Mouse (Mus musculus): Measurements from ENCODE around the gene Cep83. TPM values are rescaled to one million over a fixed set of nuclear protein-coding genes. Genes with fewer than 3 reads are reported as not detected.
"Not testable (repeated sequence)": the region's sequence is repeated elsewhere in the genome, so short reads cannot be mapped to it uniquely, and the experiment has no call there.

Cep83 gene
- polyA plus RNA-seq, 1 experiment from 2014 or later, result 24.5 TPM

- DNase-seq (ENCODE audit: low spot score), result no peak
- Histone ChIP-seq H3K27ac (replicated peaks; ENCODE audit: low read depth, low read length) (no peak overlapping the region), H3K9me3 (ENCODE audit: control insufficient read depth, low read length) (no peaks in the 10 kb centered on the region), H3K9ac (ENCODE audit: low read length) (no peak overlapping the region), H3K27me3 (ENCODE audit: control insufficient read depth, insufficient read depth, low read length) (no peaks in the 10 kb centered on the region), H3K4me2 (ENCODE audit: low read depth, severe bottlenecking) (no peak overlapping the region), H3K36me3 (ENCODE audit: control insufficient read depth, insufficient read depth, low read length) (no peaks in the 10 kb centered on the region), H3K4me1 (ENCODE audit: control insufficient read depth, insufficient read depth, low read length) (0 out of 2 replicates have a peak, but pooled peaks cover 3% of the 10 kb centered on the region), H3K4me3 (ENCODE audit: low read depth, low read length) (no peak overlapping the region)
- no peak for ATAC-seq (ENCODE audit: insufficient number of reproducible peaks, low FRiP score, low TSS enrichment, low read depth)
- 71% methylated on average over 1 of the region's 1 CpGs for WGBS
These were observed 1.9 kb downstream of the Cep83 start for GRCm38 (mm10) chr10:94690376-94690775.

- Histone ChIP-seq H3K9ac (ENCODE audit: low read length) (no peak overlapping the region), H3K4me2 (ENCODE audit: low read depth, severe bottlenecking) (no peak overlapping the region), H3K27ac (replicated peaks; ENCODE audit: low read depth, low read length) (no peak overlapping the region), H3K4me1 (ENCODE audit: control insufficient read depth, insufficient read depth, low read length) (0 out of 2 replicates have a peak, but pooled peaks cover 3% of the 10 kb centered on the region), H3K36me3 (ENCODE audit: control insufficient read depth, insufficient read depth, low read length) (no peaks in the 10 kb centered on the region), H3K9me3 (ENCODE audit: control insufficient read depth, low read length) (no peaks in the 10 kb centered on the region), H3K4me3 (ENCODE audit: low read depth, low read length) (no peak overlapping the region), H3K27me3 (ENCODE audit: control insufficient read depth, insufficient read depth, low read length) (no peaks in the 10 kb centered on the region)
- no peak for ATAC-seq (ENCODE audit: insufficient number of reproducible peaks, low FRiP score, low TSS enrichment, low read depth)
- no peak for DNase-seq (ENCODE audit: low spot score)
- 96% methylated on average over 4 of the region's 4 CpGs for WGBS
These were observed 3.7 kb downstream of the Cep83 start for GRCm38 (mm10) chr10:94692163-94692562.

GRCm38 (mm10) chr10:94705643-94706258 lies 17.3 kb downstream of the Cep83 start:
- 88% methylated on average over 4 of the region's 4 CpGs for WGBS
- Histone ChIP-seq H3K4me3 (ENCODE audit: low read depth, low read length) (no peak overlapping the region), H3K4me2 (ENCODE audit: low read depth, severe bottlenecking) (no peak overlapping the region), H3K4me1 (ENCODE audit: control insufficient read depth, insufficient read depth, low read length) (no peaks in the 10 kb centered on the region), H3K36me3 (ENCODE audit: control insufficient read depth, insufficient read depth, low read length) (no peaks in the 10 kb centered on the region), H3K27me3 (ENCODE audit: control insufficient read depth, insufficient read depth, low read length) (no peaks in the 10 kb centered on the region), H3K27ac (replicated peaks; ENCODE audit: low read depth, low read length) (no peak overlapping the region), H3K9me3 (ENCODE audit: control insufficient read depth, low read length) (no peaks in the 10 kb centered on the region), H3K9ac (ENCODE audit: low read length) (no peak overlapping the region)
- DNase-seq (ENCODE audit: low spot score), result no peak
- ATAC-seq (ENCODE audit: insufficient number of reproducible peaks, low FRiP score, low TSS enrichment, low read depth), result no peak

GRCm38 (mm10) chr10:94706695-94707094 lies 18.2 kb downstream of the Cep83 start:
- no peaks in the 10 kb centered on the region for H3K36me3 ChIP-seq (ENCODE audit: control insufficient read depth, insufficient read depth, low read length)
- DNase-seq (ENCODE audit: low spot score) (no peak), ATAC-seq (ENCODE audit: insufficient number of reproducible peaks, low FRiP score, low TSS enrichment, low read depth) (no peak)
- H3K27ac ChIP-seq (replicated peaks; ENCODE audit: low read depth, low read length), result no peak overlapping the region
- no peaks in the 10 kb centered on the region for H3K4me1 ChIP-seq (ENCODE audit: control insufficient read depth, insufficient read depth, low read length)
- H3K9me3 ChIP-seq (ENCODE audit: control insufficient read depth, low read length), result no peaks in the 10 kb centered on the region
- H3K4me2 ChIP-seq (ENCODE audit: low read depth, severe bottlenecking), result no peak overlapping the region
- H3K4me3 ChIP-seq (ENCODE audit: low read depth, low read length), result no peak overlapping the region
- H3K27me3 ChIP-seq (ENCODE audit: control insufficient read depth, insufficient read depth, low read length), result no peaks in the 10 kb centered on the region
- H3K9ac ChIP-seq (ENCODE audit: low read length), result no peak overlapping the region
- 100% methylated on average over 2 of the region's 2 CpGs for WGBS

- Histone ChIP-seq H3K27ac (replicated peaks; ENCODE audit: low read depth, low read length) (no peak overlapping the region), H3K4me2 (ENCODE audit: low read depth, severe bottlenecking) (no peak overlapping the region), H3K9ac (ENCODE audit: low read length) (no peak overlapping the region), H3K9me3 (ENCODE audit: control insufficient read depth, low read length) (no peaks in the 10 kb centered on the region), H3K36me3 (ENCODE audit: control insufficient read depth, insufficient read depth, low read length) (no peaks in the 10 kb centered on the region), H3K4me1 (ENCODE audit: control insufficient read depth, insufficient read depth, low read length) (no peaks in the 10 kb centered on the region), H3K27me3 (ENCODE audit: control insufficient read depth, insufficient read depth, low read length) (no peaks in the 10 kb centered on the region), H3K4me3 (ENCODE audit: low read depth, low read length) (no peak overlapping the region)
- no peak for DNase-seq (ENCODE audit: low spot score)
- WGBS, result 93% methylated on average over 3 of the region's 3 CpGs
- ATAC-seq (ENCODE audit: insufficient number of reproducible peaks, low FRiP score, low TSS enrichment, low read depth), result no peak
These were observed 21.3 kb downstream of the Cep83 start for GRCm38 (mm10) chr10:94709622-94710319.

GRCm38 (mm10) chr10:94710320-94710695 lies 21.9 kb downstream of the Cep83 start:
- no peaks in the 10 kb centered on the region for H3K4me1 ChIP-seq (ENCODE audit: control insufficient read depth, insufficient read depth, low read length)
- DNase-seq (ENCODE audit: low spot score) (no peak), ATAC-seq (ENCODE audit: insufficient number of reproducible peaks, low FRiP score, low TSS enrichment, low read depth) (no peak)
- H3K9ac ChIP-seq (ENCODE audit: low read length), result no peak overlapping the region
- no peaks in the 10 kb centered on the region for H3K9me3 ChIP-seq (ENCODE audit: control insufficient read depth, low read length)
- 94% methylated on average over 2 of the region's 2 CpGs for WGBS
- no peaks in the 10 kb centered on the region for H3K27me3 ChIP-seq (ENCODE audit: control insufficient read depth, insufficient read depth, low read length)
- no peak overlapping the region for H3K4me3 ChIP-seq (ENCODE audit: low read depth, low read length)
- H3K4me2 ChIP-seq (ENCODE audit: low read depth, severe bottlenecking), result no peak overlapping the region
- no peaks in the 10 kb centered on the region for H3K36me3 ChIP-seq (ENCODE audit: control insufficient read depth, insufficient read depth, low read length)
- H3K27ac ChIP-seq (replicated peaks; ENCODE audit: low read depth, low read length), result no peak overlapping the region

- no peak for DNase-seq (ENCODE audit: low spot score)
These were observed 31.8 kb downstream of the Cep83 start for GRCm38 (mm10) chr10:94720300-94720699.

GRCm38 (mm10) chr10:94728053-94728452 lies 39.6 kb downstream of the Cep83 start:
- not testable (repeated sequence) for H3K9me3 ChIP-seq (ENCODE audit: control insufficient read depth, low read length); H3K27me3 ChIP-seq (ENCODE audit: control insufficient read depth, insufficient read depth, low read length); H3K9ac ChIP-seq (ENCODE audit: low read length); H3K27ac ChIP-seq (replicated peaks; ENCODE audit: low read depth, low read length); H3K4me1 ChIP-seq (ENCODE audit: control insufficient read depth, insufficient read depth, low read length); ATAC-seq (ENCODE audit: insufficient number of reproducible peaks, low FRiP score, low TSS enrichment, low read depth); H3K36me3 ChIP-seq (ENCODE audit: control insufficient read depth, insufficient read depth, low read length); H3K4me2 ChIP-seq (ENCODE audit: low read depth, severe bottlenecking); H3K4me3 ChIP-seq (ENCODE audit: low read depth, low read length); DNase-seq (ENCODE audit: low spot score)
- 87% methylated on average over 2 of the region's 2 CpGs for WGBS

More at GRCm38 (mm10) chr10:94720300-94720699, 31.8 kb downstream of the Cep83 start:
- Histone ChIP-seq H3K4me2 (ENCODE audit: low read depth, severe bottlenecking) (no peak overlapping the region), H3K9ac (ENCODE audit: low read length) (no peak overlapping the region), H3K4me1 (ENCODE audit: control insufficient read depth, insufficient read depth, low read length) (no peaks in the 10 kb centered on the region), H3K9me3 (ENCODE audit: control insufficient read depth, low read length) (no peaks in the 10 kb centered on the region), H3K27me3 (ENCODE audit: control insufficient read depth, insufficient read depth, low read length) (no peaks in the 10 kb centered on the region), H3K27ac (replicated peaks; ENCODE audit: low read depth, low read length) (no peak overlapping the region), H3K4me3 (ENCODE audit: low read depth, low read length) (no peak overlapping the region), H3K36me3 (ENCODE audit: control insufficient read depth, insufficient read depth, low read length) (no peaks in the 10 kb centered on the region)
- WGBS, result 88% methylated on average over 6 of the region's 6 CpGs
- ATAC-seq (ENCODE audit: insufficient number of reproducible peaks, low FRiP score, low TSS enrichment, low read depth), result no peak
